Mouse (Mus musculus) forebrain, embryonic 16.5 days (tissue): Measurements from ENCODE around the gene Plekho2. TPM values are rescaled to one million over a fixed set of nuclear protein-coding genes. Genes with fewer than 3 reads are reported as not detected.

ENCODE experiments used
- ATAC-seq: fragments of 200-750 bp; cut with Nextera tagmentation; 2 replicates; pipeline ENCODE4 v1.8.0; 2017; ENCODE audit warnings: mild to moderate bottlenecking, moderate library complexity
- H3K27ac ChIP-seq: fragments of 300-500 bp; sonication (generic); 2 replicates; pipeline ENCODE4 v1.5.1; 2014; ENCODE audit warnings: low read length, control low read depth
- H3K27me3 ChIP-seq: fragments of 300-500 bp; sonication (generic); replicated peaks from 2 replicates; pipeline ENCODE4 v1.6.1; 2014; ENCODE audit warnings: low read length; ENCODE audit not compliant: control insufficient read depth, insufficient read depth
- H3K36me3 ChIP-seq: fragments of 300-500 bp; sonication (generic); 2 replicates; pipeline ENCODE4 v1.6.1; 2014; ENCODE audit not compliant: control insufficient read depth, insufficient read depth
- H3K4me1 ChIP-seq: fragments of 300-500 bp; sonication (generic); replicated peaks from 2 replicates; pipeline ENCODE4 v1.6.1; 2014; ENCODE audit warnings: low read length; ENCODE audit not compliant: control insufficient read depth, insufficient read depth
- H3K4me2 ChIP-seq: fragments of 300-500 bp; sonication (generic); 2 replicates; pipeline ENCODE4 v1.6.1; 2014; ENCODE audit warnings: mild to moderate bottlenecking, low read length, control low read depth
- H3K4me3 ChIP-seq: fragments of 300-500 bp; sonication (generic); replicated peaks from 2 replicates; pipeline ENCODE4 v1.5.1; 2014; ENCODE audit warnings: mild to moderate bottlenecking, low read length, control low read depth
- H3K9ac ChIP-seq: fragments of 300-500 bp; sonication (generic); replicated peaks from 2 replicates; pipeline ENCODE4 v1.6.1; 2014; ENCODE audit warnings: low read depth, low read length, control low read depth
- H3K9me3 ChIP-seq: fragments of 300-500 bp; sonication (generic); 2 replicates; pipeline ENCODE4 v1.6.1; 2016; ENCODE audit warnings: low read length; ENCODE audit not compliant: control insufficient read depth
- WGBS: fragments of 180-500 bp; shearing (Covaris S2); extraction: QIAGEN DNeasy Blood & Tissue Kit; methylation state at CpG from one replicate; pipeline ENCODE4 v1.1.7; 2014; 5-methylcytosine and 5-hydroxymethylcytosine counted together
- polyA plus RNA-seq: library from polyadenylated mRNA; unstranded; fragments of >200 nt; fragmentation: Nextera tagmentation; extraction: Ambion mirVana; gene quantifications from 2 replicates; pipeline ENCODE4 v1.2.1, GENCODE M21; 2015

Plekho2 gene
- polyA plus RNA-seq, 1 experiment from 2014 or later, result 4.7 TPM

DNA sequence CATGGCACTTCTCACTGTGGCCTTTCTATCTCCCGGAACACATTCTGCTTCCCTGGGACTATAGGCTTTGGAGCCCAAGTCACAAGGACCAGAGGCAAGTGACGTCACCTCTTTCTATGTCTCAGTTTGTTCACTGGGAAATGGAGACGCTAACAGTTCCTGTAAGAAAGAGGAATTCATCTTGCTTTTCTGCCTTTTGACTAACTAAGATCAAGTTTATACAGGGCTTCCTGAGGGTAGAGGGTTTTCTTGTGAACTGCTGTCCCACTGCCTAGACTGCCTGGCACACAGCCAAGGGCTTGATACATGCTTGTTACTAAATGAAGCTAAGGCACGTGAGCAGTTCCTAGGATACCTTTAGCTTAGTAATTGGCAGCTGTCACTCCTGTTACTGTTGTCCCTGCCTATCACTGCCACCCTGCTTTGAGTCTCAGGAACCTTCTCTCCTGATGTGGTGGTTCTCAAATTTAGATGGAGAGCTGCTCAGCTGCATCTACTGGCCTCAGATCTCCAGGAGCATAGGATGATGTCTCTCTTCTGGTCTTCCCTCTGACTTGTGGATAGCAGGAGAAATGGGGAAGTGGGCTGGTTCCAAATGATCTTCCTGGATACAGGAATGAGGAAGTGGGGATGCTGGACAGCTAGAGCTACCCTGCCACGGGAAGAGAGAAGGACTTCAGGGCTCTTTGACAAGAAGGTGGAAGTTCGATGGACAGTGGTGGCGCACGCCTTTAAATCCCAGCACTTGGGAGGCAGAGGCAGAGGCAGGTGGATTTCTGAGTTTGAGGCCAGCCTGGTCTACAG is 4.2 kb downstream of the Plekho2 start:
- Histone ChIP-seq H3K36me3 (no peaks in the 10 kb centered on the region), H3K27ac (no peak overlapping the region), H3K9me3 (no peaks in the 10 kb centered on the region), H3K9ac (no peak overlapping the region), H3K27me3 (no peaks in the 10 kb centered on the region), H3K4me2 (no peak overlapping the region), H3K4me3 (no peak overlapping the region), H3K4me1 (peaks cover 10% of the 10 kb centered on the region)
- no peak for ATAC-seq
- WGBS, result 71% methylated on average over 8 of the region's 8 CpGs

DNA sequence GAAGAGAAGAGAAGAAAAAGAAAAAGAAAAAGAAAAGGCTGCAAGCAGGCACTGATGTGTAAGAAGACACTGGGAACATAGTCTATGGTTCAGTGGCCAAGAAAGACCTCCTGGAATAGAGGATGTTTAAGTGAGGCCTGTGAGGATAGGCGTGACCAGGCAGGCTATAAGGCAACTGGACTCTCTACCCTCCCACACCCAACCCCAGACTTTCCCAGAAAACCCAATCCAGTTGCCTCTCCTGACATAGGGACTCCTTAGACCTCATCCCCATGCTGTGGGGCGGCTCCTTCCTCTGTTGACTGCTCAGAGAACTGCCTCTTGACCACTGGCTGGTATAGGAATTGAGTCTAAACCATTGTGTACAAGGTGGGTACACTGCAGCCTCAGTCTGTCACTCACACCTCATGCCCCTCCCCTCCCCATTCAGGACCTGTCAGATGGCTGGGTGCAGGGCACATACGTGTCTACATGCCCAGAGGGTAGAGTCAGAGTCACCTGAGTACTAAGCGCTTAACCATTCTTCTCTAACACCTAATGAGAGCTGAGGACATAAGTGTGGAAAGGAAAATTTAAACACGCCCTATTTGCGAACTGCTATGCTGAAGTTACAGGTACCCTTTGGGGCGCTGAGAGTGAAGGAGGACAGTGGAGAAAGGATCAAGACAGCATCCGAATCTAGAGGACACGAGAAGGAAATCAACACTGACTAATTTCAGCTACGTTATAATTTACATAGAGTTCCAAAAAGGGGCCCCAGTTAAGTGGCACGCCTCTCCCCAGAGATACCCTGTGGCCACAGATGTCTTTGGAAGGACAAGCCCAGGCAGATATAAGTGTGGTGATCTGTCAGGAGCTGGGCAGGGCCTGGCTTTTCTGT is 5.1 kb downstream of the Plekho2 start:
- no peaks in the 10 kb centered on the region for H3K9me3 ChIP-seq
- H3K4me2 ChIP-seq, result no peak overlapping the region
- no peak overlapping the region for H3K27ac ChIP-seq
- WGBS, result 86% methylated on average over 11 of the region's 11 CpGs
- H3K4me1 ChIP-seq, result peaks cover 9% of the 10 kb centered on the region
- no peak for ATAC-seq
- no peaks in the 10 kb centered on the region for H3K27me3 ChIP-seq
- no peak overlapping the region for H3K9ac ChIP-seq
- H3K36me3 ChIP-seq, result no peaks in the 10 kb centered on the region
- no peak overlapping the region for H3K4me3 ChIP-seq

DNA sequence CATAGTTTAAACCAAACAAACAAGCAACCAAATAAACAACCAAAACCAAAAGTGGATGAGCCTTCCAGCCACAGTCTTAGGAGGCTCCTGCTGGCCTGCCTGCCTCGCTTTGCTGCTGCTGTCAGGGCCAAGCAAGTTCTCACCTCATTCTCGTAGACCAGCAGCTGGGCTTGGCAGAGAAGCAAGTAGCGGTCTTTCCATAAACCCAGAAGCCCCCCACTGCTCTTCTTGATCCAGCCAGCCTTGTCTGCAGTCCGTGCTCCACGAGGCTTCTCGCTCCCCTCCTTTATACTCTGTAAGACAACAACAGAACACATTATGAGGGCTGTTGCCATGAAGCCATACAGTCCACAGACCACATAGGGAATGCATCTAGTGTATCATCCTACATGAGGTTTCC is 7.0 kb downstream of the Plekho2 start:
- H3K27ac ChIP-seq, result no peak overlapping the region
- H3K27me3 ChIP-seq, result no peaks in the 10 kb centered on the region
- 65% methylated on average over 6 of the region's 6 CpGs for WGBS
- peaks cover 9% of the 10 kb centered on the region for H3K4me1 ChIP-seq
- ATAC-seq, result no peak
- H3K4me2 ChIP-seq, result no peak overlapping the region
- H3K36me3 ChIP-seq, result no peaks in the 10 kb centered on the region
- no peak overlapping the region for H3K4me3 ChIP-seq
- no peaks in the 10 kb centered on the region for H3K9me3 ChIP-seq
- no peak overlapping the region for H3K9ac ChIP-seq

DNA sequence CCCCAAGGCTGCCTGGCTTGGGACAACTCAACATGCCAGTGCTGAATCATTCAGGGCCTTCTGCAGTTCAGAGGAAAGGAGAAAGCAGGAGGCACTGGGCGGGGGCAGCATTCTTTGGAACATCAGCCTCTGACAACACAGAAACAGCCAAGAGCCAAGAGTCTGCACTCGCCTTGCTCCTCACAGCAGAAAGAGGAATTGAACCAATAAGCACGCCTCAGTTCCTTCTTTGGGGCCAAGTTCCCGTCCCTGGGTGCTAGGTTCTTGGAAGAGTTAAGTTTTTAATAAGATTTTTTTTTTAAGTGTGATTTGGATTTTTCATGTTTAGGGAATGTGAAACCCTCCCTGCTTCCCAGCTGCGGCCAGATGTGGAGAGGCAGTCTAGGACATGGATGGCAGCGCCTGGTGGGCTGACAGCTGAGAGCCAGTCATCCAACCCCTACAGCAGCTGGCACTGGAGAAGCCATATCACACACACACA is 10.3 kb downstream of the Plekho2 start:
- H3K27ac ChIP-seq, result no peak overlapping the region
- H3K4me3 ChIP-seq, result no peak overlapping the region
- H3K4me1 ChIP-seq, result no peaks in the 10 kb centered on the region
- H3K36me3 ChIP-seq, result no peaks in the 10 kb centered on the region
- ATAC-seq, result no peak
- WGBS, result 85% methylated on average over 6 of the region's 6 CpGs
- no peaks in the 10 kb centered on the region for H3K27me3 ChIP-seq
- no peak overlapping the region for H3K9ac ChIP-seq
- no peak overlapping the region for H3K4me2 ChIP-seq
- no peaks in the 10 kb centered on the region for H3K9me3 ChIP-seq

DNA sequence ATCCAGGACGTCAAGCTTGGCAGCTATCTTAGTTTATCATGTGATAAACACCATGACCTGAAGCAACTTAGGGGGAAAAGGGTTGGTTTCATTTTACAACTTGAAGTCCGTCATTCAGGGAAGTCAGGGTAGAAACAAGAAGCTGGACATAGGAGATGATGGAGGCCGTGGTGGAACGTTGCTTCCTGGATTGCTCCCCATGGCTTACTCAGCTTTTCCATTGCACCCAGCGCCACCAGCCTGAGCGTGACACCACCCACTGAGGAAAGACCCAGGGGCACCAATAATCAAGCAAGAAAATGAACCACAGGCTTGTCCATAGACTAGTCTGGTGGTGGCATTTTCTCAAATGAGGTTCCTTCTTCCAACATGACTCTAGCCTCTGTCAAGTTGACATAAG is 11.1 kb downstream of the Plekho2 start:
- Histone ChIP-seq H3K9me3 (no peaks in the 10 kb centered on the region), H3K4me1 (no peaks in the 10 kb centered on the region), H3K4me2 (no peak overlapping the region), H3K4me3 (no peak overlapping the region), H3K36me3 (no peaks in the 10 kb centered on the region), H3K27ac (no peak overlapping the region), H3K9ac (no peak overlapping the region), H3K27me3 (no peaks in the 10 kb centered on the region)
- ATAC-seq, result no peak
- WGBS, result 95% methylated on average over 6 of the region's 6 CpGs

DNA sequence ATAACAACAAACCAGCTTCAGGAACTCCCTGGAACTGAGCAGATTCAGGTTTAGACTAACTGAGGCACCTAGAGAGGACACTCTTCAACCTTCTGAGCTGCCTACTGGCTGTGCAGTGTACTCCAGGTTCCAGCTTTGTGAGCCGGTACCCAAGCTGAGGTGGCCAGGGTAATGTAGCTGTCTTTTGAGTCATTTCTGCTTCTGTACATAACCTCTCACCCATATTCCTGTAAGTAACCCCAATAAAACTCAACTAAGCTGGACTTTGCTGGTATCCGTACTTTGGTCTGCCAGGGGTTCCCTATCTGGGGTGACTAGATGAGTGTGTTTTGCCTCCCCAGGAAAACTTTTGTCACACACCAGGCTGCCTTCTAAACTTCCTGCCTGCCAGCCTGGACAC is 15.1 kb downstream of the Plekho2 start:
- no peak overlapping the region for H3K4me2 ChIP-seq
- no peak for ATAC-seq
- no peaks in the 10 kb centered on the region for H3K36me3 ChIP-seq
- no peaks in the 10 kb centered on the region for H3K4me1 ChIP-seq
- H3K9me3 ChIP-seq, result no peaks in the 10 kb centered on the region
- WGBS, result 93% methylated on average over 2 of the region's 2 CpGs
- no peaks in the 10 kb centered on the region for H3K27me3 ChIP-seq
- no peak overlapping the region for H3K27ac ChIP-seq
- H3K4me3 ChIP-seq, result no peak overlapping the region
- H3K9ac ChIP-seq, result no peak overlapping the region

DNA sequence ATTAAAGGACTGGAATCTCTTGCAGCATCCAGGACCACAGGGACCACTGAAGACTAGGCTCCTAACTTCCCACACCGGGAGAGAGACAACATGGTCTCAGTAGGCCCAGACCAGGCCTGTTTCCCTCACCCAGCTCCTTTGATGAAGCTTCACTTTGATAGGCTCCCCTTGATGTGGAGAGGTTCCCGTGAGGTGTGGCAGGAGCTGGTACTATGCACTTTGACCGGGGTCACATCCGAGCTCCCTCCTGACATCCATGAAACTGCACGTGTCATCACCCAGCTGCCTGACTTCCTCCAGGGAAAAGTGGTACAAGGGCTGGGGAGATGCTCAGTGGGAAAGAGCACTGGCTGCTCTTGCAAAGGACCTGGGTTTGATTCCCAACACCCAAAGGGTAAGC is 16.8 kb downstream of the Plekho2 start:
- Histone ChIP-seq H3K4me1 (no peaks in the 10 kb centered on the region), H3K4me2 (no peak overlapping the region), H3K9me3 (no peaks in the 10 kb centered on the region), H3K9ac (no peak overlapping the region), H3K27me3 (no peaks in the 10 kb centered on the region), H3K27ac (no peak overlapping the region), H3K4me3 (no peak overlapping the region), H3K36me3 (no peaks in the 10 kb centered on the region)
- ATAC-seq, result no peak
- WGBS, result 94% methylated on average over 5 of the region's 5 CpGs

DNA sequence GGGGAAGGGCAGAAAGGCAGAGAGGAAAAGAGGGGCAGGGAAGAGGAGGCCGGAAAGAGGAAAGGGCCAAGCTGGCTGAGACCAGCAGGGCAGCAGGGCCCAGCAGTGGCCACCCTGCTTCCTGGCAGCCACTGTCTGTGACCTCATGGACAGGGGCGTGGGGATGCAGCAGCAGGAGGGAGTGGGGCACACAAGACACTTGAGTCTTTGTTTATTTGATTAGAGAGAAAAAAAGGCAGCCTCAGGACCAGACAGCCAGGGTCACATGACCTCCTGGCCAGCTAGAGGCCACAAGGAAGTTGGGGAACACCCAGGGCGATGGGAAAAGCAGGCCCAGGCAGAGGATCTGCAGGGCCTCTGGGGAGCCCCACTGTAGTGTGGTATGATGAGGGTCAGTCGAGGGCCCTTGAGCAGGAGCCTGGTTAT is 17.7 kb downstream of the Plekho2 start:
- 45% methylated on average over 4 of the region's 4 CpGs for WGBS
- ATAC-seq, result no peak
- H3K36me3 ChIP-seq, result no peaks in the 10 kb centered on the region

DNA sequence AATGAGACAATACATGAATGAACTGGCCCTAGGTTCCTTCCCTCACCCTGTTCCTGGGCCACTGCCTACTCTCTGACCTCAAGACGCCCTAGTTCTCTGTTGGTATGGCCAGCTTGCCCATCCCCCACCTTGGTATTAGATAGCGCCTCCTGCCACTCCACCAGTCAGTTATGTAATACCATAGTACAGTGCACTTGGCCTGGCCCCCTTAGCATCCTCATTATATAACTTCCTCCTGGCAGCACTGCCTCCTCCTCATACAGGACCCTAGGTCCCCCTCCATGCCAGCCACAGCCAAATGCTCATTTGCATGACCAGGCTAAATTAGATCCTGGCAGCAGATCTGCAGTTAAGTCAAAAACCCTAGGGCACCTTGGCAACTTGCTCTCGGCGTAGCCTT is 18.8 kb downstream of the Plekho2 start:
- Histone ChIP-seq H3K27ac (no peak overlapping the region), H3K4me2 (no peak overlapping the region), H3K4me1 (no peaks in the 10 kb centered on the region), H3K27me3 (no peaks in the 10 kb centered on the region), H3K36me3 (no peaks in the 10 kb centered on the region), H3K9ac (no peak overlapping the region), H3K9me3 (no peaks in the 10 kb centered on the region), H3K4me3 (no peak overlapping the region)
- peak; percentile 67 for ATAC-seq
- 69% methylated on average over 4 of the region's 4 CpGs for WGBS

More for the DNA sequence above, 17.7 kb downstream of the Plekho2 start:
- Histone ChIP-seq H3K27ac (no peak overlapping the region), H3K27me3 (no peaks in the 10 kb centered on the region), H3K4me1 (no peaks in the 10 kb centered on the region), H3K9ac (no peak overlapping the region), H3K4me2 (no peak overlapping the region), H3K4me3 (no peak overlapping the region), H3K9me3 (no peaks in the 10 kb centered on the region)
